Mouse (Mus musculus) forebrain, embryonic 12.5 days (tissue): Measurements from ENCODE around the gene Gm3839. TPM values are rescaled to one million over a fixed set of nuclear protein-coding genes. Genes with fewer than 3 reads are reported as not detected.
"Not testable (repeated sequence)": the region's sequence is repeated elsewhere in the genome, so short reads cannot be mapped to it uniquely, and the experiment has no call there.

Source experiments
- ATAC-seq: fragments of 200-750 bp; cut with Nextera tagmentation; 2 replicates; pipeline ENCODE4 v1.8.0; 2017; ENCODE audit warnings: moderate TSS enrichment; ENCODE audit not compliant: low FRiP score
- H3K27ac ChIP-seq: fragments of 300-500 bp; sonication (generic); 2 replicates; pipeline ENCODE4 v1.5.1; 2016; ENCODE audit warnings: mild to moderate bottlenecking
- H3K27me3 ChIP-seq: fragments of 300-500 bp; sonication (generic); 2 replicates; pipeline ENCODE4 v1.6.1; 2016; ENCODE audit warnings: mild to moderate bottlenecking
- H3K36me3 ChIP-seq: fragments of 300-500 bp; sonication (generic); replicated peaks from 2 replicates; pipeline ENCODE4 v1.6.1; 2016; ENCODE audit warnings: mild to moderate bottlenecking
- H3K4me1 ChIP-seq: fragments of 300-500 bp; sonication (generic); 2 replicates; pipeline ENCODE4 v1.6.1; 2016
- H3K4me2 ChIP-seq: fragments of 300-500 bp; sonication (generic); 2 replicates; pipeline ENCODE4 v1.6.1; 2016; ENCODE audit warnings: mild to moderate bottlenecking, moderate library complexity
- H3K4me3 ChIP-seq: fragments of 300-500 bp; sonication (generic); replicated peaks from 2 replicates; pipeline ENCODE4 v1.5.1; 2016; ENCODE audit warnings: mild to moderate bottlenecking
- H3K9ac ChIP-seq: fragments of 300-500 bp; sonication (generic); 2 replicates; pipeline ENCODE4 v1.6.1; 2016; ENCODE audit warnings: mild to moderate bottlenecking
- H3K9me3 ChIP-seq: fragments of 300-500 bp; sonication (generic); 2 replicates; pipeline ENCODE4 v1.6.1; 2016
- WGBS: fragments of 180-500 bp; shearing (Covaris S2); methylation state at CpG from one replicate; pipeline ENCODE4 v1.1.7; 2016; 5-methylcytosine and 5-hydroxymethylcytosine counted together
- polyA plus RNA-seq: library from polyadenylated mRNA; unstranded; fragments of >200 nt; fragmentation: Nextera tagmentation; extraction: Ambion mirVana; gene quantifications from 2 replicates; pipeline ENCODE4 v1.2.1, GENCODE M21; 2016

Gene Gm3839
- polyA plus RNA-seq: 1.8 and 2.2 TPM in 2 replicates

GRCm38 (mm10) chr14:11356626-11357025, at the start of gene Gm3839:
TSS of gene Gm3839 (minus strand) at chr14:11356726.
- not testable (repeated sequence) for H3K4me1 ChIP-seq, H3K4me3 ChIP-seq, ATAC-seq, H3K4me2 ChIP-seq, H3K27ac ChIP-seq, H3K9ac ChIP-seq, H3K27me3 ChIP-seq, H3K9me3 ChIP-seq, H3K36me3 ChIP-seq

GRCm38 (mm10) chr14:11405661-11406060, 49.1 kb upstream of the Gm3839 start:
- no peak overlapping the region for H3K9ac ChIP-seq
- no peak overlapping the region for H3K4me2 ChIP-seq
- no peaks in the 10 kb centered on the region for H3K9me3 ChIP-seq
- H3K4me3 ChIP-seq: no peak overlapping the region
- H3K27me3 ChIP-seq: no peaks in the 10 kb centered on the region
- ATAC-seq: no peak
- H3K27ac ChIP-seq: no peak overlapping the region
- no peaks in the 10 kb centered on the region for H3K4me1 ChIP-seq
- 87% methylated on average over 9 of the region's 9 CpGs for WGBS
- H3K36me3 ChIP-seq: no peaks in the 10 kb centered on the region

- no peaks in the 10 kb centered on the region for H3K9me3 ChIP-seq
- H3K4me3 ChIP-seq: no peak overlapping the region
- no peaks in the 10 kb centered on the region for H3K27me3 ChIP-seq
- no peak for ATAC-seq
- H3K27ac ChIP-seq: no peak overlapping the region
- no peak overlapping the region for H3K9ac ChIP-seq
- H3K4me1 ChIP-seq: no peaks in the 10 kb centered on the region
- no peaks in the 10 kb centered on the region for H3K36me3 ChIP-seq
- H3K4me2 ChIP-seq: no peak overlapping the region
- WGBS: 92% methylated on average over 3 of the region's 3 CpGs
Measured at GRCm38 (mm10) chr14:11377846-11378245, 21.3 kb upstream of the Gm3839 start.

GRCm38 (mm10) chr14:11375225-11375624, 18.7 kb upstream of the Gm3839 start:
- Histone ChIP-seq H3K27ac (no peak overlapping the region), H3K4me3 (no peak overlapping the region), H3K9me3 (no peaks in the 10 kb centered on the region), H3K9ac (no peak overlapping the region), H3K4me1 (no peaks in the 10 kb centered on the region), H3K36me3 (no peaks in the 10 kb centered on the region), H3K4me2 (no peak overlapping the region), H3K27me3 (no peaks in the 10 kb centered on the region)
- no peak for ATAC-seq
- 92% methylated on average over 5 of the region's 5 CpGs for WGBS

- H3K9ac ChIP-seq: no peak overlapping the region
- no peaks in the 10 kb centered on the region for H3K27me3 ChIP-seq
- 98% methylated on average over 3 of the region's 3 CpGs for WGBS
- no peak overlapping the region for H3K4me2 ChIP-seq
- no peaks in the 10 kb centered on the region for H3K9me3 ChIP-seq
- H3K4me1 ChIP-seq: no peaks in the 10 kb centered on the region
- H3K36me3 ChIP-seq: no peaks in the 10 kb centered on the region
- no peak for ATAC-seq
- no peak overlapping the region for H3K27ac ChIP-seq
- no peak overlapping the region for H3K4me3 ChIP-seq
Measured at GRCm38 (mm10) chr14:11346086-11346485, 10.4 kb downstream of the Gm3839 start.

- H3K27ac ChIP-seq: no peak overlapping the region
- no peak overlapping the region for H3K9ac ChIP-seq
- no peak overlapping the region for H3K4me3 ChIP-seq
- H3K36me3 ChIP-seq: no peaks in the 10 kb centered on the region
- 53% methylated on average over 2 of the region's 2 CpGs for WGBS
- ATAC-seq: no peak
- H3K27me3 ChIP-seq: no peaks in the 10 kb centered on the region
- no peak overlapping the region for H3K4me2 ChIP-seq
- no peaks in the 10 kb centered on the region for H3K4me1 ChIP-seq
- no peaks in the 10 kb centered on the region for H3K9me3 ChIP-seq
Measured at GRCm38 (mm10) chr14:11329993-11330392, 26.5 kb downstream of the Gm3839 start.

- H3K4me3 ChIP-seq: no peak overlapping the region
- ATAC-seq: no peak
- WGBS: 40% methylated on average over 2 of the region's 2 CpGs
- no peaks in the 10 kb centered on the region for H3K4me1 ChIP-seq
- H3K27me3 ChIP-seq: no peaks in the 10 kb centered on the region
- H3K4me2 ChIP-seq: no peak overlapping the region
- H3K9me3 ChIP-seq: no peaks in the 10 kb centered on the region
- H3K36me3 ChIP-seq: no peaks in the 10 kb centered on the region
- H3K9ac ChIP-seq: no peak overlapping the region
- H3K27ac ChIP-seq: no peak overlapping the region
Measured at GRCm38 (mm10) chr14:11307079-11307478, 49.4 kb downstream of the Gm3839 start.

GRCm38 (mm10) chr14:11287956-11288355, 68.6 kb downstream of the Gm3839 start:
- not testable (repeated sequence) for H3K27me3 ChIP-seq, H3K36me3 ChIP-seq, H3K4me1 ChIP-seq, H3K27ac ChIP-seq, H3K4me2 ChIP-seq, H3K9me3 ChIP-seq, H3K4me3 ChIP-seq, H3K9ac ChIP-seq, ATAC-seq
- 81% methylated on average over 3 of the region's 3 CpGs for WGBS

- no peaks in the 10 kb centered on the region for H3K27me3 ChIP-seq
- no peak for ATAC-seq
- WGBS: 91% methylated on average over 4 of the region's 4 CpGs
Measured at GRCm38 (mm10) chr14:11257161-11257705, 99.3 kb downstream of the Gm3839 start.

GRCm38 (mm10) chr14:11248053-11248452, 108.5 kb downstream of the Gm3839 start:
- no peak overlapping the region for H3K27ac ChIP-seq
- H3K9me3 ChIP-seq: no peaks in the 10 kb centered on the region
- ATAC-seq: no peak
- no peaks in the 10 kb centered on the region for H3K36me3 ChIP-seq
- no peak overlapping the region for H3K9ac ChIP-seq
- H3K27me3 ChIP-seq: no peaks in the 10 kb centered on the region
- peaks cover 3% of the 10 kb centered on the region; the same call in 1 of the 2 replicates for H3K4me1 ChIP-seq
- no peak overlapping the region for H3K4me2 ChIP-seq
- no peak overlapping the region for H3K4me3 ChIP-seq

More at GRCm38 (mm10) chr14:11257161-11257705, 99.3 kb downstream of the Gm3839 start:
- H3K4me3 ChIP-seq: no peak overlapping the region
- H3K4me2 ChIP-seq: no peak overlapping the region
- H3K9me3 ChIP-seq: no peaks in the 10 kb centered on the region
- no peaks in the 10 kb centered on the region for H3K4me1 ChIP-seq
- no peak overlapping the region for H3K9ac ChIP-seq
- H3K36me3 ChIP-seq: no peaks in the 10 kb centered on the region
- no peak overlapping the region for H3K27ac ChIP-seq

- no peak overlapping the region for H3K27ac ChIP-seq
Measured at GRCm38 (mm10) chr14:11244546-11244945, 112.0 kb downstream of the Gm3839 start.

GRCm38 (mm10) chr14:11232086-11232485, 124.4 kb downstream of the Gm3839 start:
- ATAC-seq: no peak
- H3K9ac ChIP-seq: no peak overlapping the region
- no peaks in the 10 kb centered on the region for H3K9me3 ChIP-seq
- H3K4me3 ChIP-seq: no peak overlapping the region
- no peak overlapping the region for H3K27ac ChIP-seq
- no peaks in the 10 kb centered on the region for H3K4me1 ChIP-seq
- no peak overlapping the region for H3K4me2 ChIP-seq
- H3K36me3 ChIP-seq: no peaks in the 10 kb centered on the region
- no peaks in the 10 kb centered on the region for H3K27me3 ChIP-seq
- 90% methylated on average over 7 of the region's 7 CpGs for WGBS

More at GRCm38 (mm10) chr14:11244546-11244945, 112.0 kb downstream of the Gm3839 start:
- H3K4me1 ChIP-seq: no peaks in the 10 kb centered on the region
- no peaks in the 10 kb centered on the region for H3K27me3 ChIP-seq
- no peaks in the 10 kb centered on the region for H3K9me3 ChIP-seq
- no peak overlapping the region for H3K4me2 ChIP-seq
- H3K4me3 ChIP-seq: no peak overlapping the region
- H3K36me3 ChIP-seq: no peaks in the 10 kb centered on the region
- WGBS: 63% methylated on average over 5 of the region's 5 CpGs
- H3K9ac ChIP-seq: no peak overlapping the region
- ATAC-seq: no peak
